Mouse (Mus musculus) ES-E14 (cell line): ENCODE data around the gene Lrba.

Experiments
- HCFC1 ChIP-seq: IDR thresholded peaks from 2 replicates; pipeline ENCODE4 v1.6.1; 2012; ENCODE audit warnings: low read length, inconsistent platforms, borderline replicate concordance; ENCODE audit not compliant: insufficient read depth
- MAFK ChIP-seq: IDR thresholded peaks from 2 replicates; pipeline ENCODE4 v1.6.1; 2014; ENCODE audit warnings: mild to moderate bottlenecking, low read depth, low read length, inconsistent platforms; ENCODE audit not compliant: insufficient read depth
- ZC3H11A ChIP-seq: IDR thresholded peaks from 2 replicates; pipeline ENCODE4 v1.6.1; 2012; ENCODE audit warnings: low read depth, mild to moderate bottlenecking, inconsistent platforms, low read length, borderline replicate concordance

- TF ChIP-seq ZC3H11A (no peak), HCFC1 (no peak), MAFK (no peak)
Observed at GRCm38 (mm10) chr3:86646771-86647170, 422.3 kb downstream of the Lrba start.
